Mouse (Mus musculus): ENCODE results near the gene Exoc3l4. TPM values are rescaled to one million over a fixed set of nuclear protein-coding genes. Genes with fewer than 3 reads are reported as not detected.
A peak's percentile ranks its signal among the peaks of the same experiment; 100 is the strongest.

Exoc3l4 gene
- polyA plus RNA-seq, 1 experiment from 2014 or later, result 21.3 TPM

GRCm38 (mm10) chr12:111436170-111436569 lies 19.4 kb downstream of the Exoc3l4 start:
- H3K27me3 ChIP-seq (replicated peaks; ENCODE audit: insufficient read depth, low read length), result no peaks in the 10 kb centered on the region
- H3K36me3 ChIP-seq (ENCODE audit: insufficient read depth, low read length), result no peaks in the 10 kb centered on the region
- TF ChIP-seq EP300 (IDR thresholded peaks at IDR 0.05), result no peak
- TF ChIP-seq CTCF (IDR thresholded peaks at IDR 0.05), result no peak
- ATAC-seq (no peak), DNase-seq (ENCODE audit: low spot score) (no peak)
- H3K4me3 ChIP-seq (ENCODE audit: low read depth, low read length), result no peak overlapping the region
- H3K9me3 ChIP-seq (ENCODE audit: low read length), result no peaks in the 10 kb centered on the region
- H3K27ac ChIP-seq (ENCODE audit: low read length), result peak overlapping the region; percentile 68
- H3K4me1 ChIP-seq (ENCODE audit: insufficient read depth, low read depth, low read length), result no peaks in the 10 kb centered on the region; the same call in 1 of the 2 replicates
- no peak overlapping the region for H3K4me2 ChIP-seq (replicated peaks; ENCODE audit: low read depth, low read length)
- no peak overlapping the region for H3K9ac ChIP-seq (replicated peaks; ENCODE audit: low read depth)
- 72% methylated on average over 3 of the region's 3 CpGs for WGBS

DNA sequence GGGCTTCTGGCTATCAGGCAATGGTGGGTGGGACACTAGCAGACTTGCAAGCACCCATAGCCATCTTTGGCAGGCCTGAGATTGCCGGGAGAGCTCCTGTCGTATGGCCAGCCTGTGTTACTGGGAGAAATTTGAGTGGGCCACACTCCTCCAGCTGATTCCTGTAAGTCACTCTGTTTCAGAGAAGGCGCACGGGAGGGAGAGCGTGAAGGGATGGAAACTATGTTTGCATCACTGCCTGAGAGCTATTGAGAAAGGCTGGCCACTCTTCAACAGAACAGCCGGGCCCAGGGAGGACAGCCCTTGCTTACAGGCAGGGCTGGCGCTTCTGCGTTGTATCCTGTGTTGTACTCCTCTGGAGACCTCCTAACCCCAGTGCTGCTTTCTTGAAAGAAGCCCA lies 19.8 kb downstream of the Exoc3l4 start:
- ATAC-seq, result peak; percentile 79
- no peak overlapping the region for H3K4me2 ChIP-seq (replicated peaks; ENCODE audit: low read depth, low read length)
- no peak overlapping the region for H3K4me3 ChIP-seq (ENCODE audit: low read depth, low read length)
- H3K9ac ChIP-seq (replicated peaks; ENCODE audit: low read depth), result no peak overlapping the region
- WGBS, result 39% methylated on average over 8 of the region's 8 CpGs
- peak; percentile 92 for DNase-seq (ENCODE audit: low spot score)
- H3K9me3 ChIP-seq (ENCODE audit: low read length), result no peaks in the 10 kb centered on the region
- TF ChIP-seq EP300 (IDR thresholded peaks at IDR 0.05) (0 out of 2 replicates have a peak, but pooled peaks have one; percentile 5), CTCF (IDR thresholded peaks at IDR 0.05) (no peak)
- no peaks in the 10 kb centered on the region for H3K27me3 ChIP-seq (replicated peaks; ENCODE audit: insufficient read depth, low read length)
- H3K27ac ChIP-seq (ENCODE audit: low read length), result peak overlapping the region; percentile 68
- no peaks in the 10 kb centered on the region for H3K36me3 ChIP-seq (ENCODE audit: insufficient read depth, low read length)
- no peaks in the 10 kb centered on the region; the same call in 1 of the 2 replicates for H3K4me1 ChIP-seq (ENCODE audit: insufficient read depth, low read depth, low read length)

- DNase-seq (ENCODE audit: low spot score), result peak; percentile 44
- H3K9ac ChIP-seq (replicated peaks; ENCODE audit: low read depth), result no peak overlapping the region
- TF ChIP-seq CTCF (IDR thresholded peaks at IDR 0.05) (no peak), EP300 (IDR thresholded peaks at IDR 0.05) (0 out of 2 replicates have a peak, but pooled peaks have one; percentile 2)
- H3K4me1 ChIP-seq (ENCODE audit: insufficient read depth, low read depth, low read length), result peaks cover 6% of the 10 kb centered on the region; the same call in 1 of the 2 replicates
- H3K27me3 ChIP-seq (replicated peaks; ENCODE audit: insufficient read depth, low read length), result no peaks in the 10 kb centered on the region
- no peaks in the 10 kb centered on the region for H3K36me3 ChIP-seq (ENCODE audit: insufficient read depth, low read length)
- no peak overlapping the region for H3K4me3 ChIP-seq (ENCODE audit: low read depth, low read length)
- no peak overlapping the region for H3K4me2 ChIP-seq (replicated peaks; ENCODE audit: low read depth, low read length)
- WGBS, result 49% methylated on average over 5 of the region's 5 CpGs
- peak overlapping the region; percentile 68 for H3K27ac ChIP-seq (ENCODE audit: low read length)
- H3K9me3 ChIP-seq (ENCODE audit: low read length), result no peaks in the 10 kb centered on the region
- 0 out of 2 replicates have a peak, but pooled peaks have one; percentile 4 for ATAC-seq
Observed at GRCm38 (mm10) chr12:111437222-111437900, 20.5 kb downstream of the Exoc3l4 start.

DNA sequence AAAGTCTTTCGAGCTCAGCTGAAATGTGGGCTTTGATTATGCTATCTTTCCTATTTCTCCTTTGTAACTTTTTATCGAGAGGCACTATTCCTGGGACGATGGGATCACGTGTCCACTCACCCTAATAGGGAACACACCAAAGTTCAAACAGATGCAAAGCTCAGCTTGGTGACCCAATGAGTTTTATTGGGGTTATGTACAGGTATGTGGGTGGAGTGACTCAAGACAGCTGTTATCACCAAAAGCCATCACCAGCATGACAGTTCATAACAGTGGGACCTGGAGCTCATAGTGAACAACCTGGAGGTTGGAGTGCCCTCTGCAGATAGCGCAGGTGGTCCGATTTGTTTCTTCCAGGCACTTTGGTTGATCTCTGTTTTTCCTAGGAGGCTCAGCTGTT lies 22.0 kb downstream of the Exoc3l4 start:
- 81% methylated on average over 6 of the region's 6 CpGs for WGBS
- ATAC-seq (no peak), DNase-seq (ENCODE audit: low spot score) (no peak)
- Histone ChIP-seq H3K9ac (replicated peaks; ENCODE audit: low read depth) (no peak overlapping the region), H3K27ac (ENCODE audit: low read length) (no peak overlapping the region), H3K4me1 (ENCODE audit: insufficient read depth, low read depth, low read length) (peaks cover 11% of the 10 kb centered on the region; the same call in 1 of the 2 replicates), H3K4me3 (ENCODE audit: low read depth, low read length) (no peak overlapping the region), H3K27me3 (replicated peaks; ENCODE audit: insufficient read depth, low read length) (peaks cover 11% of the 10 kb centered on the region; the same call in 1 of the 2 replicates), H3K36me3 (ENCODE audit: insufficient read depth, low read length) (no peaks in the 10 kb centered on the region), H3K9me3 (ENCODE audit: low read length) (no peaks in the 10 kb centered on the region), H3K4me2 (replicated peaks; ENCODE audit: low read depth, low read length) (no peak overlapping the region)
- TF ChIP-seq CTCF (IDR thresholded peaks at IDR 0.05) (no peak), EP300 (IDR thresholded peaks at IDR 0.05) (no peak)

- H3K36me3 ChIP-seq (ENCODE audit: insufficient read depth, low read length), result no peaks in the 10 kb centered on the region
- ATAC-seq, result no peak
- H3K9ac ChIP-seq (replicated peaks; ENCODE audit: low read depth), result no peak overlapping the region
- no peaks in the 10 kb centered on the region for H3K9me3 ChIP-seq (ENCODE audit: low read length)
- 78% methylated on average over 9 of the region's 9 CpGs for WGBS
- H3K27ac ChIP-seq (ENCODE audit: low read length), result no peak overlapping the region
- no peak for DNase-seq (ENCODE audit: low spot score)
- H3K4me2 ChIP-seq (replicated peaks; ENCODE audit: low read depth, low read length), result no peak overlapping the region
- H3K4me3 ChIP-seq (ENCODE audit: low read depth, low read length), result no peak overlapping the region
- peaks cover 14% of the 10 kb centered on the region; the same call in 1 of the 2 replicates for H3K4me1 ChIP-seq (ENCODE audit: insufficient read depth, low read depth, low read length)
- peaks cover 28% of the 10 kb centered on the region for H3K27me3 ChIP-seq (replicated peaks; ENCODE audit: insufficient read depth, low read length)
- TF ChIP-seq CTCF (IDR thresholded peaks at IDR 0.05) (no peak), EP300 (IDR thresholded peaks at IDR 0.05) (no peak)
Observed at GRCm38 (mm10) chr12:111440701-111441373, 24.0 kb downstream of the Exoc3l4 start.

DNA sequence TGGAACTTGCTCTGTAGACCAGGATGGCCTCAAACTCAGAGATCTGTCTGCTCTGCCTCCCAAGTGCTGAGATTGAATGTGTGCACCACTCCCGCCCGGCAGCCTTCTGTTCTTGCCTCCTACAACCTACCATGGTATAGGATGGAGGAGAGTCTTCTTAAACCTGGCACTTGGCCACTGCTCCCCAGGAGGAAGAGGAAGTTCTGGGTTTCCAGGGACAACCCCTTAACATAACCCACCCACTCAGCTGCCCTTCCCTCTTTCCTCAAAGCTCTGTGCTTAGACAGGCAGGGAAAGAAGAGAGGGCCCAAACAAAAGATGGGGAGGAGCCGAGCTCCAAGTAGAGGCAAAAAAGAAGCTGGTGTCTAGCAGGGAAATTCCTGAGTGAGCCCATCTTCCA lies 24.7 kb downstream of the Exoc3l4 start:
- Histone ChIP-seq H3K9me3 (ENCODE audit: low read length) (no peaks in the 10 kb centered on the region), H3K27me3 (replicated peaks; ENCODE audit: insufficient read depth, low read length) (peaks cover 34% of the 10 kb centered on the region), H3K4me3 (ENCODE audit: low read depth, low read length) (no peak overlapping the region), H3K4me1 (ENCODE audit: insufficient read depth, low read depth, low read length) (peaks cover 14% of the 10 kb centered on the region; the same call in 1 of the 2 replicates), H3K36me3 (ENCODE audit: insufficient read depth, low read length) (no peaks in the 10 kb centered on the region), H3K9ac (replicated peaks; ENCODE audit: low read depth) (no peak overlapping the region), H3K27ac (ENCODE audit: low read length) (no peak overlapping the region), H3K4me2 (replicated peaks; ENCODE audit: low read depth, low read length) (peak overlapping the region; percentile 65; the same call in 1 of the 2 replicates)
- TF ChIP-seq EP300 (IDR thresholded peaks at IDR 0.05) (no peak), CTCF (IDR thresholded peaks at IDR 0.05) (no peak)
- DNase-seq (ENCODE audit: low spot score) (peak; percentile 44), ATAC-seq (no peak)
- 60% methylated on average over 3 of the region's 3 CpGs for WGBS
